ENCODE assay signal across 9 mouse cellular contexts in the genomic region with DNA sequence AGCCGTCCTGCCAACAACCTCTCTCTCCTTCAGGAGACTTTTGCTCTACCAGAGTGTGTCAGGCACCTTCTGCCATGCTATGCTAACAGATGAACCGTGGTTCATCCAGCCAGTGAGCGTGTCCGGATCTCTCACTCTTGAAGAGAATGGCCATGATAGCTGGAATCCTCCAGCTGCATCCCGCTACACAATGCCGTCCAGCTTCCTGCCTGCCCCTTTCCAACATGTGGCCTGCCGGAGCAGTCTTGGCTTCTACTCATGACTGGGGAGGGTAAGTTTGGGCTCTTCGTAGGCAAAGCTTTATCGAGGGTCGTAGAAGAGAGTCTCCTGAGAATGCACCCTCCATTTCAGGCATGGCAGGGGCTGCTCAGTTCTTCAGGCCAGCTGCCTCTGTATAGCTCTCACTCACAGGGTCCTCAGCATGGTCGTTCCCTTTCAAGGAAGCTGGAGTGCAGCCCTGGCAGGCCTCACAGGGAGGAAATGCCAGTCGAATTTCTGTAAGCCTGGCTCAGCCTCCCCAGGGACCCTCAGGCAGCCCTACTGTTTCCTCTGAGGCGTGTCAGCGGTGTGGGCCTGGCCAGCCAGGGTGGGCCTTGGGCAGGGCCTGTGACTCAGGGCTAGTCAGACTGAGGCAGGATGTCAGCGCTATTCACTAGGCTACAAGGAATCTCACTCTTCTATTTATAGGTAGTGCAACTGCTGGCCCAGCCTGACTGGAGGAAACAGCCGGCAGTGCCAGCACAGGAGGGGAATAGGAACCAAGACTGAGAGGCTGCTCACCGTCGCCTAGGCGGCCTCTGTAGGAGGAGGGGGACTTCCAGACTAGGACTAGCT.
DNase-seq lines count a peak whose midpoint lies in the region; ATAC-seq and TF ChIP-seq lines count a peak whose summit lies in the region.
"Had no signal": no experiment of that assay in that cellular context is flagged by ENCODE, and none has a peak within 500 bp of the region (broad histone marks: within the 10 kb centered on the region; RNA-seq: fewer than 3 reads in every experiment).

No protein-coding gene starts in this region.

- DNase-seq in right cerebral cortex, postnatal 14 days = peak; percentile 16
- DNase-seq in right cerebral cortex, adult 18-20 months = no peak
- DNase-seq in heart, postnatal 10 days = peak; percentile 74 to 80
- peak; percentile 89 for DNase-seq in kidney, postnatal 14 days
- peak; percentile 34 for DNase-seq in mesoderm, embryonic 11.5 days (ENCODE audit: low read depth, low spot score)
- no peak for DNase-seq in left cerebral cortex, adult 8-10 months (ENCODE audit: low spot score in 2 of 2)

- peak; percentile 8; the same call in 1 of the 2 replicates for TF ChIP-seq POLR2A in embryonic fibroblast, embryonic 13.5 days (IDR thresholded peaks at IDR 0.05; ENCODE audit: low read depth, low read length)

- intact Hi-C loops in heart, postnatal 10 days (cut with DNase I) = no loop called here

- peak overlapping the region; percentile 94 for H3K27ac ChIP-seq in embryonic fibroblast, embryonic 13.5 days (ENCODE audit: insufficient read depth, low read length)
- H3K27ac ChIP-seq: liver, embryonic 14.5 days had no signal

- no peak for ATAC-seq in monocyte, adult 5-6 weeks (replicated peaks; ENCODE audit: insufficient number of reproducible peaks, low FRiP score, low TSS enrichment, poor library complexity, severe bottlenecking)

- H3K4me3 ChIP-seq in embryonic fibroblast, embryonic 13.5 days (ENCODE audit: insufficient read depth, low read length) = no peak overlapping the region

- H3K4me1 ChIP-seq in embryonic fibroblast, embryonic 13.5 days (ENCODE audit: control insufficient read depth, insufficient read depth, low read length) = peaks cover 27% of the 10 kb centered on the region

- no peak for TF ChIP-seq CTCF in embryonic fibroblast, embryonic 13.5 days (IDR thresholded peaks at IDR 0.05; ENCODE audit: borderline replicate concordance, insufficient read depth, low read length)

Comparison
In these comparisons a context has a peak if more than half of its experiments do, and no peak if none do; other contexts are left out.
1. DNase-seq: peak in right cerebral cortex, postnatal 14 days (single experiment), heart, postnatal 10 days (2 of 2), kidney, postnatal 14 days (single experiment) and mesoderm, embryonic 11.5 days (single experiment); none in right cerebral cortex, adult 18-20 months (single experiment) and left cerebral cortex, adult 8-10 months (0 of 2).